Mouse (Mus musculus): ENCODE data around the gene Fchsd2.

GRCm38 (mm10) chr7:101306841-101307240 is 214.2 kb downstream of the Fchsd2 start:
- TF ChIP-seq CTCF (IDR thresholded peaks at IDR 0.05; ENCODE audit: extremely low read depth, insufficient read depth, insufficient read length, insufficient replicate concordance) (no peak), POLR2A (IDR thresholded peaks at IDR 0.05; ENCODE audit: low read depth, low read length) (no peak)
